In genomic region chr14:32085486-32086201, GRCm38 (mm10) we compare ENCODE assay signal across 8 mouse cellular contexts. TPM values are rescaled to one million over a fixed set of nuclear protein-coding genes. Genes with fewer than 3 reads are reported as not detected.
A peak's percentile ranks its signal among the peaks of the same experiment; 100 is the strongest.
DNase-seq lines count a peak whose midpoint lies in the region; ATAC-seq lines count a peak whose summit lies in the region.

Gene Dph3 (minus strand): TSS chr14:32085729.

- peak; percentile 95 for ATAC-seq in erythroblast, adult 5-6 weeks (replicated peaks; ENCODE audit: low FRiP score, poor library complexity, severe bottlenecking)
- peak; percentile 95 for ATAC-seq in kidney, embryonic 15.5 days (replicated peaks; ENCODE audit: low FRiP score)
- peak; percentile 93 for ATAC-seq in monocyte, adult 5-6 weeks (replicated peaks; ENCODE audit: insufficient number of reproducible peaks, low FRiP score, low TSS enrichment, poor library complexity, severe bottlenecking)

- no peaks in the 10 kb centered on the region for H3K27me3 ChIP-seq in heart, embryonic 10.5 days (ENCODE audit: insufficient read depth, poor library complexity, severe bottlenecking)
- no peaks in the 10 kb centered on the region for H3K27me3 ChIP-seq in kidney, embryonic 15.5 days

- peaks cover 12% of the 10 kb centered on the region; the same call in 1 of the 2 replicates for H3K4me1 ChIP-seq in heart, embryonic 10.5 days
- H3K4me1 ChIP-seq in kidney, embryonic 15.5 days: peaks cover 30% of the 10 kb centered on the region

- H3K9ac ChIP-seq in kidney, embryonic 15.5 days: peak within 1 kb of the TSS; percentile 62

- peak; percentile 98 for DNase-seq in B cell, adult 2 months
- DNase-seq in brain, adult 2 months (ENCODE audit: low read depth, low spot score): peak; percentile 99
- peak; percentile 100 for DNase-seq in heart, embryonic 10.5 days (ENCODE audit: low spot score)
- DNase-seq in liver: peak; percentile 99
- peak; percentile 99 for DNase-seq in spleen, postnatal 4 days (ENCODE audit: low spot score in 2 of 2)

- peaks cover 31% of the 10 kb centered on the region for H3K36me3 ChIP-seq in heart, embryonic 10.5 days
- H3K36me3 ChIP-seq in kidney, embryonic 15.5 days: peaks cover 28% of the 10 kb centered on the region

- H3K27ac ChIP-seq in heart, embryonic 10.5 days: peak within 1 kb of the TSS; percentile 93
- H3K27ac ChIP-seq in kidney, embryonic 15.5 days: peak within 1 kb of the TSS; percentile 93

- no peaks in the 10 kb centered on the region for H3K9me3 ChIP-seq in heart, embryonic 10.5 days
- H3K9me3 ChIP-seq in kidney, embryonic 15.5 days (replicated peaks): no peaks in the 10 kb centered on the region

- peak within 1 kb of the TSS; percentile 60 for H3K4me2 ChIP-seq in kidney, embryonic 15.5 days

- H3K4me3 ChIP-seq in heart, embryonic 10.5 days: peak within 1 kb of the TSS; percentile 71
- peak within 1 kb of the TSS; percentile 70 for H3K4me3 ChIP-seq in kidney, embryonic 15.5 days (replicated peaks)

- WGBS in heart, embryonic 10.5 days: under 1% methylated on average over 43 of the region's 43 CpGs
- under 1% methylated on average over 43 of the region's 43 CpGs for WGBS in kidney, embryonic 15.5 days

RNA-seq across cellular contexts. Expression of gene Dph3, which starts in this region (rescaled TPM):
- 0.77 and 15.9 TPM in 2 replicates for total RNA-seq in erythroblast, adult 5-6 weeks (2015; ENCODE audit: low replicate concordance)
- 10.4 and 30.1 TPM in 2 replicates for total RNA-seq in erythroblast, adult 5-6 weeks (2017; ENCODE audit: low replicate concordance)
- 90.6 and 102 TPM in 2 replicates for polyA plus RNA-seq in heart, embryonic 10.5 days (2016; fragmentation: Nextera tagmentation; extraction: Ambion mirVana)
- polyA plus RNA-seq in kidney, embryonic 15.5 days (2015; fragmentation: Nextera tagmentation; extraction: Ambion mirVana): 92.9 and 109 TPM in 2 replicates
- 72.4 to 102 TPM (median 78.3 TPM) in 3 replicates for total RNA-seq in monocyte, adult 5-6 weeks (2017)

Comparison
In these comparisons a context has a peak if more than half of its experiments do, and no peak if none do; other contexts are left out.
1. Peak in every context shown above with its lines: DNase-seq, ATAC-seq, H3K4me3 ChIP-seq and H3K27ac ChIP-seq.